Mouse (Mus musculus): ENCODE results near the gene Pth2. TPM values are rescaled to one million over a fixed set of nuclear protein-coding genes. Genes with fewer than 3 reads are reported as not detected.

Gene Pth2
- polyA plus RNA-seq, 1 experiment from 2014 or later = not detected

- no peaks in the 10 kb centered on the region for H3K36me3 ChIP-seq (ENCODE audit: control insufficient read depth, insufficient read depth, low read length)
- 63% methylated on average over 13 of the region's 13 CpGs for WGBS
- no peak overlapping the region for H3K4me3 ChIP-seq (ENCODE audit: low read depth, low read length)
- no peak overlapping the region for H3K9ac ChIP-seq (replicated peaks; ENCODE audit: low read depth, low read length)
- H3K4me1 ChIP-seq (ENCODE audit: control insufficient read depth, insufficient read depth, low read length) = no peaks in the 10 kb centered on the region
- H3K4me2 ChIP-seq (ENCODE audit: low read depth, low read length) = no peak overlapping the region
- H3K27ac ChIP-seq (ENCODE audit: low read depth, low read length) = no peak overlapping the region
- no peaks in the 10 kb centered on the region for H3K9me3 ChIP-seq (ENCODE audit: control insufficient read depth, low read length)
- ATAC-seq (ENCODE audit: low read depth) = no peak
- H3K27me3 ChIP-seq (ENCODE audit: control insufficient read depth, insufficient read depth, low read length) = no peaks in the 10 kb centered on the region
These were observed 14.8 kb downstream of the Pth2 start for GRCm38 (mm10) chr7:45195341-45196175.

- no peak overlapping the region for H3K4me3 ChIP-seq (ENCODE audit: low read depth, low read length)
- no peak for ATAC-seq (ENCODE audit: low read depth)
These were observed 15.4 kb downstream of the Pth2 start for GRCm38 (mm10) chr7:45196176-45196535.

GRCm38 (mm10) chr7:45196994-45197393 lies 16.2 kb downstream of the Pth2 start:
- no peak overlapping the region for H3K27ac ChIP-seq (ENCODE audit: low read depth, low read length)
- H3K27me3 ChIP-seq (ENCODE audit: control insufficient read depth, insufficient read depth, low read length) = no peaks in the 10 kb centered on the region
- H3K9ac ChIP-seq (replicated peaks; ENCODE audit: low read depth, low read length) = 0 out of 2 replicates have a peak overlapping the region, but pooled peaks have one; percentile 4
- no peak for ATAC-seq (ENCODE audit: low read depth)
- no peaks in the 10 kb centered on the region for H3K4me1 ChIP-seq (ENCODE audit: control insufficient read depth, insufficient read depth, low read length)
- H3K4me3 ChIP-seq (ENCODE audit: low read depth, low read length) = no peak overlapping the region
- H3K4me2 ChIP-seq (ENCODE audit: low read depth, low read length) = no peak overlapping the region
- 78% methylated on average over 5 of the region's 5 CpGs for WGBS
- no peaks in the 10 kb centered on the region for H3K36me3 ChIP-seq (ENCODE audit: control insufficient read depth, insufficient read depth, low read length)
- H3K9me3 ChIP-seq (ENCODE audit: control insufficient read depth, low read length) = no peaks in the 10 kb centered on the region

More at GRCm38 (mm10) chr7:45196176-45196535, 15.4 kb downstream of the Pth2 start:
- WGBS = 94% methylated on average over 4 of the region's 4 CpGs
- Histone ChIP-seq H3K4me2 (ENCODE audit: low read depth, low read length) (no peak overlapping the region), H3K9ac (replicated peaks; ENCODE audit: low read depth, low read length) (no peak overlapping the region), H3K27me3 (ENCODE audit: control insufficient read depth, insufficient read depth, low read length) (no peaks in the 10 kb centered on the region), H3K36me3 (ENCODE audit: control insufficient read depth, insufficient read depth, low read length) (no peaks in the 10 kb centered on the region), H3K27ac (ENCODE audit: low read depth, low read length) (no peak overlapping the region), H3K4me1 (ENCODE audit: control insufficient read depth, insufficient read depth, low read length) (no peaks in the 10 kb centered on the region), H3K9me3 (ENCODE audit: control insufficient read depth, low read length) (no peaks in the 10 kb centered on the region)

GRCm38 (mm10) chr7:45198435-45198834 lies 17.6 kb downstream of the Pth2 start:
- Histone ChIP-seq H3K4me3 (ENCODE audit: low read depth, low read length) (no peak overlapping the region), H3K4me1 (ENCODE audit: control insufficient read depth, insufficient read depth, low read length) (no peaks in the 10 kb centered on the region), H3K27me3 (ENCODE audit: control insufficient read depth, insufficient read depth, low read length) (no peaks in the 10 kb centered on the region), H3K9me3 (ENCODE audit: control insufficient read depth, low read length) (no peaks in the 10 kb centered on the region), H3K4me2 (ENCODE audit: low read depth, low read length) (no peak overlapping the region), H3K36me3 (ENCODE audit: control insufficient read depth, insufficient read depth, low read length) (no peaks in the 10 kb centered on the region), H3K9ac (replicated peaks; ENCODE audit: low read depth, low read length) (no peak overlapping the region), H3K27ac (ENCODE audit: low read depth, low read length) (no peak overlapping the region)
- 18% methylated on average over 5 of the region's 5 CpGs for WGBS
- ATAC-seq (ENCODE audit: low read depth) = peak; percentile 77; the same call in 1 of the 2 replicates

- H3K27me3 ChIP-seq (ENCODE audit: control insufficient read depth, insufficient read depth, low read length) = no peaks in the 10 kb centered on the region
- no peaks in the 10 kb centered on the region for H3K4me1 ChIP-seq (ENCODE audit: control insufficient read depth, insufficient read depth, low read length)
- H3K27ac ChIP-seq (ENCODE audit: low read depth, low read length) = no peak overlapping the region
- 86% methylated on average over 11 of the region's 11 CpGs for WGBS
- no peak overlapping the region for H3K4me2 ChIP-seq (ENCODE audit: low read depth, low read length)
- H3K36me3 ChIP-seq (ENCODE audit: control insufficient read depth, insufficient read depth, low read length) = no peaks in the 10 kb centered on the region
- ATAC-seq (ENCODE audit: low read depth) = no peak
- H3K9ac ChIP-seq (replicated peaks; ENCODE audit: low read depth, low read length) = no peak overlapping the region
- no peak overlapping the region for H3K4me3 ChIP-seq (ENCODE audit: low read depth, low read length)
- no peaks in the 10 kb centered on the region for H3K9me3 ChIP-seq (ENCODE audit: control insufficient read depth, low read length)
These were observed 18.2 kb downstream of the Pth2 start for GRCm38 (mm10) chr7:45198961-45199360.

- 62% methylated on average over 10 of the region's 10 CpGs for WGBS
- ATAC-seq (ENCODE audit: low read depth) = no peak
These were observed 21.9 kb downstream of the Pth2 start for GRCm38 (mm10) chr7:45202654-45203053.

GRCm38 (mm10) chr7:45204380-45205143 lies 23.8 kb downstream of the Pth2 start, which contains the start of gene Ccdc155:
TSS of gene Ccdc155 (minus strand) at chr7:45204892.
- Histone ChIP-seq H3K27me3 (ENCODE audit: control insufficient read depth, insufficient read depth, low read length) (no peaks in the 10 kb centered on the region), H3K9me3 (ENCODE audit: control insufficient read depth, low read length) (no peaks in the 10 kb centered on the region), H3K36me3 (ENCODE audit: control insufficient read depth, insufficient read depth, low read length) (no peaks in the 10 kb centered on the region), H3K4me3 (ENCODE audit: low read depth, low read length) (peak within 1 kb of the TSS; percentile 39), H3K27ac (ENCODE audit: low read depth, low read length) (peak within 1 kb of the TSS; percentile 56; the same call in 1 of the 2 replicates), H3K9ac (replicated peaks; ENCODE audit: low read depth, low read length) (peak within 1 kb of the TSS; percentile 48), H3K4me1 (ENCODE audit: control insufficient read depth, insufficient read depth, low read length) (no peaks in the 10 kb centered on the region), H3K4me2 (ENCODE audit: low read depth, low read length) (peak within 1 kb of the TSS; percentile 49)
- 8% methylated on average over 44 of the region's 44 CpGs for WGBS
- peak; percentile 97 for ATAC-seq (ENCODE audit: low read depth)

More at GRCm38 (mm10) chr7:45202654-45203053, 21.9 kb downstream of the Pth2 start:
- Histone ChIP-seq H3K9me3 (ENCODE audit: control insufficient read depth, low read length) (no peaks in the 10 kb centered on the region), H3K36me3 (ENCODE audit: control insufficient read depth, insufficient read depth, low read length) (no peaks in the 10 kb centered on the region), H3K27ac (ENCODE audit: low read depth, low read length) (no peak overlapping the region), H3K4me2 (ENCODE audit: low read depth, low read length) (no peak overlapping the region), H3K9ac (replicated peaks; ENCODE audit: low read depth, low read length) (no peak overlapping the region), H3K27me3 (ENCODE audit: control insufficient read depth, insufficient read depth, low read length) (no peaks in the 10 kb centered on the region), H3K4me1 (ENCODE audit: control insufficient read depth, insufficient read depth, low read length) (no peaks in the 10 kb centered on the region), H3K4me3 (ENCODE audit: low read depth, low read length) (no peak overlapping the region)

- no peak overlapping the region for H3K4me2 ChIP-seq (ENCODE audit: low read depth, low read length)
- WGBS = 82% methylated on average over 6 of the region's 6 CpGs
- no peak for ATAC-seq (ENCODE audit: low read depth)
These were observed 27.5 kb downstream of the Pth2 start for GRCm38 (mm10) chr7:45208260-45208659.

GRCm38 (mm10) chr7:45211070-45211469 lies 30.3 kb downstream of the Pth2 start:
- Histone ChIP-seq H3K4me3 (ENCODE audit: low read depth, low read length) (no peak overlapping the region), H3K4me1 (ENCODE audit: control insufficient read depth, insufficient read depth, low read length) (0 out of 2 replicates have a peak, but pooled peaks cover 5% of the 10 kb centered on the region), H3K9me3 (ENCODE audit: control insufficient read depth, low read length) (no peaks in the 10 kb centered on the region), H3K36me3 (ENCODE audit: control insufficient read depth, insufficient read depth, low read length) (no peaks in the 10 kb centered on the region), H3K27ac (ENCODE audit: low read depth, low read length) (no peak overlapping the region), H3K27me3 (ENCODE audit: control insufficient read depth, insufficient read depth, low read length) (peaks cover 10% of the 10 kb centered on the region), H3K4me2 (ENCODE audit: low read depth, low read length) (no peak overlapping the region), H3K9ac (replicated peaks; ENCODE audit: low read depth, low read length) (no peak overlapping the region)
- WGBS = 69% methylated on average over 10 of the region's 10 CpGs
- no peak for ATAC-seq (ENCODE audit: low read depth)

More at GRCm38 (mm10) chr7:45208260-45208659, 27.5 kb downstream of the Pth2 start:
- no peaks in the 10 kb centered on the region for H3K9me3 ChIP-seq (ENCODE audit: control insufficient read depth, low read length)
- H3K36me3 ChIP-seq (ENCODE audit: control insufficient read depth, insufficient read depth, low read length) = no peaks in the 10 kb centered on the region
- no peak overlapping the region for H3K4me3 ChIP-seq (ENCODE audit: low read depth, low read length)
- no peak overlapping the region for H3K9ac ChIP-seq (replicated peaks; ENCODE audit: low read depth, low read length)
- no peak overlapping the region for H3K27ac ChIP-seq (ENCODE audit: low read depth, low read length)
- H3K27me3 ChIP-seq (ENCODE audit: control insufficient read depth, insufficient read depth, low read length) = peaks cover 10% of the 10 kb centered on the region
- H3K4me1 ChIP-seq (ENCODE audit: control insufficient read depth, insufficient read depth, low read length) = no peaks in the 10 kb centered on the region

Data from neural tube, embryonic 14.5 days (tissue).